Mouse (Mus musculus): Measurements from ENCODE around the gene Myadml2. TPM values are rescaled to one million over a fixed set of nuclear protein-coding genes. Genes with fewer than 3 reads are reported as not detected.

The Myadml2 gene
- polyA plus RNA-seq, 1 experiment = not detected

- peaks cover 7% of the 10 kb centered on the region for H3K79me2 ChIP-seq (ENCODE audit: control insufficient read depth, insufficient read depth)
- H3K36me3 ChIP-seq (ENCODE audit: control insufficient read depth, insufficient read depth) = peaks cover 48% of the 10 kb centered on the region
- H3K27me3 ChIP-seq (ENCODE audit: control insufficient read depth, insufficient read depth, insufficient read length) = no peaks in the 10 kb centered on the region
- no peak overlapping the region for H3K4me3 ChIP-seq (ENCODE audit: insufficient read depth, poor library complexity, severe bottlenecking)
- TF ChIP-seq MYOG (IDR thresholded peaks at IDR 0.05; ENCODE audit: control insufficient read depth, extremely low read depth, insufficient read length) (no peak), USF1 (IDR thresholded peaks at IDR 0.05; ENCODE audit: low read depth) (no peak), MYOD1 (IDR thresholded peaks at IDR 0.05; ENCODE audit: control insufficient read depth, insufficient read length, low read depth) (no peak), FOSL1 (IDR thresholded peaks at IDR 0.05; ENCODE audit: insufficient read depth, low read length, poor library complexity, severe bottlenecking) (no peak), CTCF (IDR thresholded peaks at IDR 0.05; ENCODE audit: control insufficient read depth, insufficient read depth, insufficient read length) (no peak), MAX (IDR thresholded peaks at IDR 0.05) (no peak), CEBPB (IDR thresholded peaks at IDR 0.05; ENCODE audit: low read depth) (no peak)
- H3ac ChIP-seq (ENCODE audit: control insufficient read depth, insufficient read length, low read depth) = no peak overlapping the region
- H3K79me3 ChIP-seq (ENCODE audit: low read depth) = peaks cover 1% of the 10 kb centered on the region
Observed at GRCm38 (mm10) chr11:120605667-120606066, 42.3 kb downstream of the Myadml2 start.

GRCm38 (mm10) chr11:120603545-120603944 lies 44.4 kb downstream of the Myadml2 start:
- H3K79me3 ChIP-seq (ENCODE audit: low read depth) = peaks cover 9% of the 10 kb centered on the region
- TF ChIP-seq MYOG (IDR thresholded peaks at IDR 0.05; ENCODE audit: control insufficient read depth, extremely low read depth, insufficient read length) (no peak), FOSL1 (IDR thresholded peaks at IDR 0.05; ENCODE audit: insufficient read depth, low read length, poor library complexity, severe bottlenecking) (no peak), MAX (IDR thresholded peaks at IDR 0.05) (no peak), CEBPB (IDR thresholded peaks at IDR 0.05; ENCODE audit: low read depth) (no peak), CTCF (IDR thresholded peaks at IDR 0.05; ENCODE audit: control insufficient read depth, insufficient read depth, insufficient read length) (no peak), USF1 (IDR thresholded peaks at IDR 0.05; ENCODE audit: low read depth) (no peak), MYOD1 (IDR thresholded peaks at IDR 0.05; ENCODE audit: control insufficient read depth, insufficient read length, low read depth) (no peak)
- peaks cover 29% of the 10 kb centered on the region for H3K79me2 ChIP-seq (ENCODE audit: control insufficient read depth, insufficient read depth)
- H3K27me3 ChIP-seq (ENCODE audit: control insufficient read depth, insufficient read depth, insufficient read length) = no peaks in the 10 kb centered on the region
- peaks cover 56% of the 10 kb centered on the region for H3K36me3 ChIP-seq (ENCODE audit: control insufficient read depth, insufficient read depth)
- no peak overlapping the region for H3K4me3 ChIP-seq (ENCODE audit: insufficient read depth, poor library complexity, severe bottlenecking)
- no peak overlapping the region for H3ac ChIP-seq (ENCODE audit: control insufficient read depth, insufficient read length, low read depth)

GRCm38 (mm10) chr11:120600716-120601115 lies 47.2 kb downstream of the Myadml2 start:
- Histone ChIP-seq H3K36me3 (ENCODE audit: control insufficient read depth, insufficient read depth) (peaks cover 70% of the 10 kb centered on the region), H3K79me2 (ENCODE audit: control insufficient read depth, insufficient read depth) (peaks cover 54% of the 10 kb centered on the region), H3K27me3 (ENCODE audit: control insufficient read depth, insufficient read depth, insufficient read length) (no peaks in the 10 kb centered on the region), H3ac (ENCODE audit: control insufficient read depth, insufficient read length, low read depth) (no peak overlapping the region), H3K79me3 (ENCODE audit: low read depth) (peaks cover 30% of the 10 kb centered on the region), H3K4me3 (ENCODE audit: insufficient read depth, poor library complexity, severe bottlenecking) (no peak overlapping the region)
- TF ChIP-seq MYOG (IDR thresholded peaks at IDR 0.05; ENCODE audit: control insufficient read depth, extremely low read depth, insufficient read length) = no peak
- no peak for TF ChIP-seq FOSL1 (IDR thresholded peaks at IDR 0.05; ENCODE audit: insufficient read depth, low read length, poor library complexity, severe bottlenecking)
- TF ChIP-seq MYOD1 (IDR thresholded peaks at IDR 0.05; ENCODE audit: control insufficient read depth, insufficient read length, low read depth) = no peak
- no peak for TF ChIP-seq USF1 (IDR thresholded peaks at IDR 0.05; ENCODE audit: low read depth)
- TF ChIP-seq MAX (IDR thresholded peaks at IDR 0.05) = no peak
- no peak for TF ChIP-seq CEBPB (IDR thresholded peaks at IDR 0.05; ENCODE audit: low read depth)
- no peak for TF ChIP-seq CTCF (IDR thresholded peaks at IDR 0.05; ENCODE audit: control insufficient read depth, insufficient read depth, insufficient read length)

GRCm38 (mm10) chr11:120598990-120599549 lies 48.9 kb downstream of the Myadml2 start:
- peak overlapping the region; percentile 61 for H3ac ChIP-seq (ENCODE audit: control insufficient read depth, insufficient read length, low read depth)
- TF ChIP-seq MAX (IDR thresholded peaks at IDR 0.05) = peak; percentile 54
- TF ChIP-seq CEBPB (IDR thresholded peaks at IDR 0.05; ENCODE audit: low read depth) = no peak
- TF ChIP-seq MYOG (IDR thresholded peaks at IDR 0.05; ENCODE audit: control insufficient read depth, extremely low read depth, insufficient read length) = no peak
- no peak for TF ChIP-seq CTCF (IDR thresholded peaks at IDR 0.05; ENCODE audit: control insufficient read depth, insufficient read depth, insufficient read length)
- TF ChIP-seq FOSL1 (IDR thresholded peaks at IDR 0.05; ENCODE audit: insufficient read depth, low read length, poor library complexity, severe bottlenecking) = no peak
- H3K27me3 ChIP-seq (ENCODE audit: control insufficient read depth, insufficient read depth, insufficient read length) = no peaks in the 10 kb centered on the region
- peaks cover 75% of the 10 kb centered on the region for H3K36me3 ChIP-seq (ENCODE audit: control insufficient read depth, insufficient read depth)
- peaks cover 70% of the 10 kb centered on the region for H3K79me2 ChIP-seq (ENCODE audit: control insufficient read depth, insufficient read depth)
- H3K79me3 ChIP-seq (ENCODE audit: low read depth) = peaks cover 44% of the 10 kb centered on the region
- peak overlapping the region; percentile 45 for H3K4me3 ChIP-seq (ENCODE audit: insufficient read depth, poor library complexity, severe bottlenecking)

- H3K79me2 ChIP-seq (ENCODE audit: control insufficient read depth, insufficient read depth) = peaks cover 76% of the 10 kb centered on the region
- H3K4me3 ChIP-seq (ENCODE audit: insufficient read depth, poor library complexity, severe bottlenecking) = peak within 1 kb of the TSS; percentile 92
- no peaks in the 10 kb centered on the region for H3K27me3 ChIP-seq (ENCODE audit: control insufficient read depth, insufficient read depth, insufficient read length)
- TF ChIP-seq MAX (IDR thresholded peaks at IDR 0.05) (peak; percentile 99), MYOG (IDR thresholded peaks at IDR 0.05; ENCODE audit: control insufficient read depth, extremely low read depth, insufficient read length) (no peak), CEBPB (IDR thresholded peaks at IDR 0.05; ENCODE audit: low read depth) (no peak)
- H3ac ChIP-seq (ENCODE audit: control insufficient read depth, insufficient read length, low read depth) = peak within 1 kb of the TSS; percentile 96
- H3K36me3 ChIP-seq (ENCODE audit: control insufficient read depth, insufficient read depth) = peaks cover 75% of the 10 kb centered on the region
- H3K79me3 ChIP-seq (ENCODE audit: low read depth) = peaks cover 50% of the 10 kb centered on the region
Observed at GRCm38 (mm10) chr11:120598283-120598989, 49.5 kb downstream of the Myadml2 start, which contains the start of the genes Alyref and Anapc11. Alyref (minus strand) TSS chr11:120598365. Anapc11 (plus strand) TSS chr11:120598421.
